Mouse (Mus musculus) kidney, embryonic 15.5 days (tissue): ENCODE data around the gene Gna12. TPM values are rescaled to one million over a fixed set of nuclear protein-coding genes. Genes with fewer than 3 reads are reported as not detected.

ENCODE experiments used
- ATAC-seq: fragments of 200-750 bp; cut with Nextera tagmentation; replicated peaks from 2 replicates; pipeline ENCODE4 v1.8.0; 2017; ENCODE audit warnings: moderate TSS enrichment; ENCODE audit not compliant: low FRiP score
- H3K27ac ChIP-seq: fragments of 300-500 bp; sonication (generic); 2 replicates; pipeline ENCODE4 v1.5.1; 2015; ENCODE audit warnings: mild to moderate bottlenecking, inconsistent platforms
- H3K27me3 ChIP-seq: fragments of 300-500 bp; sonication (generic); 2 replicates; pipeline ENCODE4 v1.6.1; 2015; ENCODE audit warnings: inconsistent platforms
- H3K36me3 ChIP-seq: fragments of 300-500 bp; sonication (generic); 2 replicates; pipeline ENCODE4 v1.6.1; 2015; ENCODE audit warnings: inconsistent platforms
- H3K4me1 ChIP-seq: fragments of 300-500 bp; sonication (generic); 2 replicates; pipeline ENCODE4 v1.6.1; 2015; ENCODE audit warnings: inconsistent platforms
- H3K4me2 ChIP-seq: fragments of 300-500 bp; sonication (generic); 2 replicates; pipeline ENCODE4 v1.6.1; 2015; ENCODE audit warnings: moderate library complexity, mild to moderate bottlenecking, inconsistent platforms
- H3K4me3 ChIP-seq: fragments of 300-500 bp; sonication (generic); replicated peaks from 2 replicates; pipeline ENCODE4 v1.5.1; 2015; ENCODE audit warnings: mild to moderate bottlenecking, inconsistent platforms
- H3K9ac ChIP-seq: fragments of 300-500 bp; sonication (generic); 2 replicates; pipeline ENCODE4 v1.6.1; 2015; ENCODE audit warnings: mild to moderate bottlenecking, inconsistent platforms
- H3K9me3 ChIP-seq: fragments of 300-500 bp; sonication (generic); replicated peaks from 2 replicates; pipeline ENCODE4 v1.6.1; 2016; ENCODE audit warnings: inconsistent platforms
- WGBS: fragments of 180-500 bp; shearing (Covaris S2); methylation state at CpG from one replicate; pipeline ENCODE4 v1.1.7; 2015; ENCODE audit warnings: mixed read lengths; 5-methylcytosine and 5-hydroxymethylcytosine counted together
- polyA plus RNA-seq: library from polyadenylated mRNA; unstranded; fragments of >200 nt; fragmentation: Nextera tagmentation; extraction: Ambion mirVana; gene quantifications from 2 replicates; pipeline ENCODE4 v1.2.1, GENCODE M21; 2015

Gene Gna12
- polyA plus RNA-seq = 15.9 and 16.1 TPM in 2 replicates

GRCm38 (mm10) chr5:140830314-140831063 lies at the start of gene Gna12:
TSS of gene Gna12 (minus strand) at chr5:140830431.
- Histone ChIP-seq H3K4me2 (peak within 1 kb of the TSS; percentile 93), H3K4me3 (peak within 1 kb of the TSS; percentile 76), H3K27me3 (no peaks in the 10 kb centered on the region), H3K27ac (peak within 1 kb of the TSS; percentile 81), H3K4me1 (peaks cover 37% of the 10 kb centered on the region), H3K36me3 (no peaks in the 10 kb centered on the region), H3K9me3 (no peaks in the 10 kb centered on the region), H3K9ac (peak within 1 kb of the TSS; percentile 86)
- WGBS = under 1% methylated on average over 41 of the region's 49 CpGs
- peak; percentile 97 for ATAC-seq

GRCm38 (mm10) chr5:140878644-140879043 lies 48.4 kb upstream of the Gna12 start:
- no peaks in the 10 kb centered on the region for H3K9me3 ChIP-seq
- no peak overlapping the region for H3K9ac ChIP-seq
- no peak overlapping the region for H3K27ac ChIP-seq
- WGBS = 69% methylated on average over 6 of the region's 6 CpGs
- H3K4me2 ChIP-seq = no peak overlapping the region
- no peak overlapping the region for H3K4me3 ChIP-seq
- H3K27me3 ChIP-seq = no peaks in the 10 kb centered on the region
- no peaks in the 10 kb centered on the region for H3K36me3 ChIP-seq
- ATAC-seq = no peak
- peaks cover under 1% of the 10 kb centered on the region; the same call in 1 of the 2 replicates for H3K4me1 ChIP-seq

- H3K4me2 ChIP-seq = peak overlapping the region; percentile 51; the same call in 1 of the 2 replicates
- WGBS = 82% methylated on average over 6 of the region's 6 CpGs
- ATAC-seq = no peak
- H3K9me3 ChIP-seq = no peaks in the 10 kb centered on the region
- H3K36me3 ChIP-seq = no peaks in the 10 kb centered on the region
- no peak overlapping the region for H3K4me3 ChIP-seq
- no peak overlapping the region for H3K9ac ChIP-seq
- H3K4me1 ChIP-seq = peaks cover 47% of the 10 kb centered on the region
- H3K27me3 ChIP-seq = no peaks in the 10 kb centered on the region
- peak overlapping the region; percentile 71; the same call in 1 of the 2 replicates for H3K27ac ChIP-seq
Observed at GRCm38 (mm10) chr5:140873736-140874307, 43.6 kb upstream of the Gna12 start.

DNA sequence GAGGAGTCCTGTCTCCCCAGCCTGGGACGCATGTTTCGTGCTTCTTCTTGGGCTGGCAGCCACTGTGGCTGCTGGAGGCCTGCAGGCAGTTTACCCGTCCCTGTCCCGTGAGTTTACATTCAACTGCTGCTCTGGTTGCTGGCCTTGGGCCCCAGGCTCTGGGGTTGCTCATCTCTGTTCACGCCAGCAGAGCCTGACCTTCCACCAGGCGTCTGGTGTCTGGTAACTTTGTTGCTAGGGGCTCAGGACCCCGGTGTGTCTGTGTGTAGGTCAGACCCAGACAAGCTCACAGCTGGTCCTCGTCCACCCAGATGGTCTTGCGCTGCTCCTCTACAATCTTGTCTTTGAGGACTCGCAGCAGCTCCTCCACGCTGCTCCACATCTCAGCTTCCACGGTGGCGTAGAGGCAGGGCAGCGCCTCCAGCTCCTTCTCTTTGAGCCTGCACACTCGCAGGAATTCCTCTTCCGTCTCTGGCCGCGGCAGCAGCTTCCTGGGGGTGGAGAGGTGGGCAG lies 42.9 kb upstream of the Gna12 start:
- ATAC-seq = peak; percentile 48
- Histone ChIP-seq H3K4me3 (peak overlapping the region; percentile 23), H3K4me2 (peak overlapping the region; percentile 51), H3K27me3 (no peaks in the 10 kb centered on the region), H3K36me3 (no peaks in the 10 kb centered on the region), H3K27ac (peak overlapping the region; percentile 71), H3K4me1 (peaks cover 47% of the 10 kb centered on the region), H3K9ac (peak overlapping the region; percentile 7; the same call in 1 of the 2 replicates), H3K9me3 (no peaks in the 10 kb centered on the region)
- WGBS = 6% methylated on average over 18 of the region's 18 CpGs

DNA sequence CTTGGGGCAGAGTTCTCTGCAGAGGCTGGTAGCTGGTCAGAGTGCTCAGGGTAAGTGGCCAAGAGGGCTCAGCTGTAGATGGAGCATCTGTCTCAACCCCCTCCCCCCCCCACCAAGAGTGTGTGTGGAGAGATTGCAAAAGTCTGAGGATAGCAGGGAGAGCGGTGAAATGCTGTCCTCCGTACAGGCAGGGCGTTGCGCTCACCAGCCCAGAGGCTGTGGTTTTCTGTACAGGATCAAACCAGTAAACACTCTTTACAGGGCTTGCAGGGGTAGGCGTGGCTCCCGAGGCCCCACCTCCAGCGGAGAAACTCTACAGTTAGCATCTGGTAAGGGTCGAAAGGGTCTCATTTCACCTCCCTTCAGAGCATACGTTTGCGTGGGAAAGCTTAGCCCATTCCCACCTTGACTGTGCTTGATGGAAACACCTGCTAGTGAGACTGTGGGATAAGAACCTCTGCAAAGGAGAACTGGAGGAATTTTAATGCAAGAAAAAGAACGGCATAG lies 42.4 kb upstream of the Gna12 start:
- Histone ChIP-seq H3K27ac (peak overlapping the region; percentile 71), H3K9me3 (no peaks in the 10 kb centered on the region)
- ATAC-seq = peak; percentile 41; the same call in 1 of the 2 replicates

DNA sequence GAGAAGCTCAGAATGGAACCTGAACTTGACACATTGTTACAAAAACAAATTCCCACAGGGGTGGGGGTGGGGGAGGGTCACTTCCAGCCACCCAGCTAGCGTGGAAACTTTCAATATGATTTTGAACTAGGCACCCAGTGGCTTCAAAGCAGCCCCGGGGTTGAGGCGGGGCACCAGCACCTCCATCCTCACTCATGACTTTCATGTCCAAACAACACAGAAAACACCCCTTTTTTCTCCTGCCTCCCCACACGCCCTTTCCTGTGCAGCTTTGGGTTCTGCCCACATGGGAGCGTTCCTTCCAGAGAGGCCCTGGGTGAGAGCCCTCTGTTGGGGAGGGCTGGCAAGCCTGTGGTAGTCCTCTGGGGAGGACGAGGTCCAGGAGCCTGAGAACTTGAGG lies 41.0 kb upstream of the Gna12 start:
- H3K27ac ChIP-seq = peak overlapping the region; percentile 27; the same call in 1 of the 2 replicates
- ATAC-seq = no peak
- no peaks in the 10 kb centered on the region for H3K27me3 ChIP-seq
- H3K9me3 ChIP-seq = no peaks in the 10 kb centered on the region
- H3K4me2 ChIP-seq = no peak overlapping the region
- no peak overlapping the region for H3K4me3 ChIP-seq
- no peak overlapping the region for H3K9ac ChIP-seq
- peaks cover 47% of the 10 kb centered on the region for H3K4me1 ChIP-seq
- 36% methylated on average over 6 of the region's 6 CpGs for WGBS
- H3K36me3 ChIP-seq = no peaks in the 10 kb centered on the region

More for the DNA sequence above, 42.4 kb upstream of the Gna12 start:
- Histone ChIP-seq H3K9ac (0 out of 2 replicates have a peak overlapping the region, but pooled peaks have one; percentile 7), H3K4me1 (peaks cover 47% of the 10 kb centered on the region), H3K36me3 (no peaks in the 10 kb centered on the region), H3K27me3 (no peaks in the 10 kb centered on the region), H3K4me3 (peak overlapping the region; percentile 23; the same call in 1 of the 2 replicates), H3K4me2 (peak overlapping the region; percentile 51)
- 23% methylated on average over 11 of the region's 11 CpGs for WGBS

- 66% methylated on average over 2 of the region's 2 CpGs for WGBS
- H3K4me1 ChIP-seq = peaks cover 47% of the 10 kb centered on the region
- H3K36me3 ChIP-seq = no peaks in the 10 kb centered on the region
- H3K27me3 ChIP-seq = no peaks in the 10 kb centered on the region
- no peak overlapping the region for H3K27ac ChIP-seq
- 0 out of 2 replicates have a peak overlapping the region, but pooled peaks have one; percentile 2 for H3K4me2 ChIP-seq
- no peak overlapping the region for H3K4me3 ChIP-seq
- H3K9me3 ChIP-seq = no peaks in the 10 kb centered on the region
- ATAC-seq = no peak
- no peak overlapping the region for H3K9ac ChIP-seq
Observed at GRCm38 (mm10) chr5:140869034-140869433, 38.8 kb upstream of the Gna12 start.

DNA sequence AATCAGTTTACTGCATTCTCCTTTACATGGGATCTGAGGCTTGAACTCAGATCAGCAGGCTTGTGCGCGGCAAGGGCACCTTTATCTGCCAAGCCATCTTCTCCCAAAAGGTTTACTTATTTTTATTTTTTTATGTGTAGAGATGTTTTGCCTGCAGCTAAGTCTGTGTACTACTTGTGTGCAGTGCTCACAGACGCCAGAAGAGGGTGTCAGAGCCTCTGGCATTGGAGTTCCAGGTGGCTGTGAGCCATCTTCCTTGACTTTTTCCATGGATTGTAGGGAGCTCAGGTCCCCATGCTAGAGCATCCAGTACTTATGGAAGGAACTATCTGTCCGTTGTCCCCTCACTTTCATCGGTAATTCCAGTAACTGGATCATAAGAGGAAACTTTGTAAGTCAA lies 29.5 kb upstream of the Gna12 start:
- no peak overlapping the region for H3K4me2 ChIP-seq
- H3K36me3 ChIP-seq = no peaks in the 10 kb centered on the region
- H3K27me3 ChIP-seq = no peaks in the 10 kb centered on the region
- H3K4me3 ChIP-seq = no peak overlapping the region
- 87% methylated on average over 5 of the region's 5 CpGs for WGBS
- ATAC-seq = no peak
- H3K9ac ChIP-seq = no peak overlapping the region
- H3K9me3 ChIP-seq = no peaks in the 10 kb centered on the region
- peaks cover 10% of the 10 kb centered on the region for H3K4me1 ChIP-seq
- no peak overlapping the region for H3K27ac ChIP-seq

DNA sequence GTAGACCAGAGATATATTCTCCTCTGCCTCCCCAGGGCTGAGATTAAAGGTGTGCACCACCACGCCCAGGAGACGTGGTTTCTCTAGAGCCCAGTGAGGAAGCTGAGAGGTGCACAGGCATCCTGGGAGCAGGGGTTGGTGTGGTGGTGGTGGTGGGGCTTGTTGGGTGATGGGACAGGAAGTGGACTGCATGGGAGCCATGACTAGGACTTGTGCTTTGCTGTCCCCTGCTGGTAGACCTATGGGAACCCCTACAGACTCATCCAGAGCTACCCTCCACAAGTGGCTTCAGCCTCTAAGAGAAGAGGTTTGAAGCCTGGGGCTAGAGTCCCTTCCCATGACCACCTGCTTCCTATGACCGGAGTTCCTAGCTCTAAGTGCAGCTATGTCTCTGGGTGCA lies 28.1 kb upstream of the Gna12 start:
- no peak overlapping the region for H3K4me2 ChIP-seq
- no peak overlapping the region for H3K27ac ChIP-seq
- peaks cover 22% of the 10 kb centered on the region for H3K4me1 ChIP-seq
- WGBS = 90% methylated on average over 3 of the region's 3 CpGs
- no peak overlapping the region for H3K4me3 ChIP-seq
- no peaks in the 10 kb centered on the region for H3K9me3 ChIP-seq
- no peak overlapping the region for H3K9ac ChIP-seq
- H3K27me3 ChIP-seq = no peaks in the 10 kb centered on the region
- ATAC-seq = no peak
- H3K36me3 ChIP-seq = no peaks in the 10 kb centered on the region

DNA sequence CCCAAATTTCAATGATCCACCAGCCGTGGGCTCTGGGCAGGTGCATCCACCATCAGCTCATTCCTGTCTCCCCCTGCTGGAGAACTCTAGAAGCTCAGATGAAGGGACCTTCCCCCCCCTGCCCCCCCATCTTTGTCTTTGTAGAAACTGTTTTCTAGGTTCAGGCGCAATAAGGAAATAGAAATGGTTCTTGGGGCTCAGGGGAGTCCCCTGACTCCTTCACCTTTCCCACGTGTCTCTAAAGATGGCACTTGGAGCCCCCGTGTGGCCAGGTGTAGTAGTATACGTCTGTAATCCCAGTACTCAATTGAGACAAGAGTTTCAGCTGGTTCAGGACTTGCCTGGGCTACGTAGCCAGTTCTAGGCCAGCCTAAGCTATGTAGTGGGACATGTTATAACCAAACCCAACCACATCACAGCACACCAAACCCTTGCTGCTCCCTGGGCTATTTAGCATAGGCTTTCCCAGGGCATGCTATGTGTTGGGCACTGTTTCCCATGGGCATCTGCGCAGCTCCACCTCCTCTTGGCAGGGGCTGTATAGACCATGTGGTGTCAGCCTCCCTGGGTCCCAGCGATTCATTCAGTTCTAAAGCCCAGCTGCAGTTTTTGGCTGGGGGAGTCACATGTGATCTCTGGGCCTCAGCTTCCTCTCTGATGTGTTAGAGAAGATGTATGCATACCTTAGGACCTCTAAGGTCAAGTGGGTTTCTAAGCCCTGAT lies 27.4 kb upstream of the Gna12 start:
- Histone ChIP-seq H3K4me3 (no peak overlapping the region), H3K4me2 (no peak overlapping the region), H3K4me1 (peaks cover 30% of the 10 kb centered on the region), H3K36me3 (no peaks in the 10 kb centered on the region), H3K27ac (no peak overlapping the region), H3K27me3 (no peaks in the 10 kb centered on the region), H3K9me3 (no peaks in the 10 kb centered on the region), H3K9ac (no peak overlapping the region)
- ATAC-seq = no peak
- 62% methylated on average over 8 of the region's 8 CpGs for WGBS

- Histone ChIP-seq H3K4me1 (peaks cover 30% of the 10 kb centered on the region), H3K4me3 (no peak overlapping the region), H3K4me2 (no peak overlapping the region), H3K9ac (no peak overlapping the region), H3K27ac (0 out of 2 replicates have a peak overlapping the region, but pooled peaks have one; percentile 27), H3K27me3 (no peaks in the 10 kb centered on the region), H3K9me3 (no peaks in the 10 kb centered on the region), H3K36me3 (no peaks in the 10 kb centered on the region)
- no peak for ATAC-seq
- WGBS = 32% methylated on average over 11 of the region's 11 CpGs
Observed at GRCm38 (mm10) chr5:140855909-140856530, 25.8 kb upstream of the Gna12 start.
